Mouse (Mus musculus) E14TG2a.4 (cell line): ENCODE results near the gene Bmp8a.

ENCODE experiments used
- H3K27me3 ChIP-seq: 2 replicates; pipeline ENCODE4 v1.6.1; 2014; ENCODE audit warnings: low read length, control low read depth; ENCODE audit not compliant: insufficient read depth
- H3K36me3 ChIP-seq: 2 replicates; pipeline ENCODE4 v1.6.1; 2014; ENCODE audit warnings: low read length, control low read depth; ENCODE audit not compliant: insufficient read depth
- H3K4me1 ChIP-seq: replicated peaks from 2 replicates; pipeline ENCODE4 v1.6.1; 2014; ENCODE audit warnings: low read depth, low read length, control low read depth
- H3K4me3 ChIP-seq: replicated peaks from 2 replicates; pipeline ENCODE4 v1.5.1; 2014; ENCODE audit warnings: mild to moderate bottlenecking, low read length
- H3K9me3 ChIP-seq: 2 replicates; pipeline ENCODE4 v1.6.1; 2014; ENCODE audit warnings: low read length, control low read depth
- CTCF ChIP-seq: conservative IDR thresholded peaks from 2 replicates; pipeline ENCODE4 v1.5.1; 2014; ENCODE audit warnings: low read length
- NANOG ChIP-seq: IDR thresholded peaks from 2 replicates; pipeline ENCODE4 v1.6.1; 2014; ENCODE audit warnings: borderline replicate concordance, low read length, mixed read lengths
- POU5F1 ChIP-seq: IDR thresholded peaks from 2 replicates; pipeline ENCODE4 v1.6.1; 2014; ENCODE audit warnings: low read length, borderline replicate concordance

Gene Bmp8a

GRCm38 (mm10) chr4:123342642-123343470 lies at the start of gene Bmp8a:
Gene Bmp8a (minus strand): TSS chr4:123343252.
- TF ChIP-seq CTCF (no peak), NANOG (no peak), POU5F1 (no peak)
- H3K4me1 ChIP-seq, result peaks cover 32% of the 10 kb centered on the region
- H3K9me3 ChIP-seq, result no peaks in the 10 kb centered on the region
- H3K27me3 ChIP-seq, result peaks cover 28% of the 10 kb centered on the region
- peak within 1 kb of the TSS; percentile 94 for H3K4me3 ChIP-seq
- no peaks in the 10 kb centered on the region for H3K36me3 ChIP-seq

- H3K36me3 ChIP-seq, result peaks cover 85% of the 10 kb centered on the region
- no peak overlapping the region for H3K4me3 ChIP-seq
- H3K4me1 ChIP-seq, result peaks cover 14% of the 10 kb centered on the region
- no peaks in the 10 kb centered on the region for H3K27me3 ChIP-seq
- H3K9me3 ChIP-seq, result no peaks in the 10 kb centered on the region
- no peak for TF ChIP-seq NANOG
- peak; percentile 80 for TF ChIP-seq CTCF
Observed at GRCm38 (mm10) chr4:123392187-123392586, 49.1 kb upstream of the Bmp8a start.

GRCm38 (mm10) chr4:123385028-123385427 lies 42.0 kb upstream of the Bmp8a start:
- TF ChIP-seq POU5F1 (no peak), CTCF (no peak), NANOG (no peak)
- Histone ChIP-seq H3K4me1 (0 out of 2 replicates have a peak, but pooled peaks cover 2% of the 10 kb centered on the region), H3K36me3 (peaks cover 92% of the 10 kb centered on the region), H3K4me3 (no peak overlapping the region), H3K9me3 (no peaks in the 10 kb centered on the region), H3K27me3 (no peaks in the 10 kb centered on the region)

GRCm38 (mm10) chr4:123383173-123383572 lies 40.1 kb upstream of the Bmp8a start:
- H3K4me1 ChIP-seq, result 0 out of 2 replicates have a peak, but pooled peaks cover 2% of the 10 kb centered on the region
- H3K4me3 ChIP-seq, result no peak overlapping the region
- no peaks in the 10 kb centered on the region for H3K9me3 ChIP-seq
- no peak for TF ChIP-seq NANOG
- no peak for TF ChIP-seq CTCF
- no peak for TF ChIP-seq POU5F1
- peaks cover 89% of the 10 kb centered on the region for H3K36me3 ChIP-seq
- H3K27me3 ChIP-seq, result no peaks in the 10 kb centered on the region

- Histone ChIP-seq H3K27me3 (no peaks in the 10 kb centered on the region), H3K4me3 (no peak overlapping the region), H3K9me3 (no peaks in the 10 kb centered on the region), H3K4me1 (0 out of 2 replicates have a peak, but pooled peaks cover 2% of the 10 kb centered on the region), H3K36me3 (peaks cover 93% of the 10 kb centered on the region)
- TF ChIP-seq CTCF, result no peak
- no peak for TF ChIP-seq NANOG
- no peak for TF ChIP-seq POU5F1
Observed at GRCm38 (mm10) chr4:123382051-123382450, 39.0 kb upstream of the Bmp8a start.

- no peak overlapping the region for H3K4me3 ChIP-seq
- 0 out of 2 replicates have a peak, but pooled peaks cover 2% of the 10 kb centered on the region for H3K4me1 ChIP-seq
- no peaks in the 10 kb centered on the region for H3K9me3 ChIP-seq
- TF ChIP-seq CTCF (no peak), NANOG (no peak)
- no peaks in the 10 kb centered on the region for H3K27me3 ChIP-seq
- H3K36me3 ChIP-seq, result peaks cover 93% of the 10 kb centered on the region
Observed at GRCm38 (mm10) chr4:123381598-123381997, 38.5 kb upstream of the Bmp8a start.

GRCm38 (mm10) chr4:123376031-123376430 lies 33.0 kb upstream of the Bmp8a start:
- H3K27me3 ChIP-seq, result no peaks in the 10 kb centered on the region
- H3K9me3 ChIP-seq, result peaks cover 13% of the 10 kb centered on the region
- no peak for TF ChIP-seq CTCF
- no peak for TF ChIP-seq POU5F1
- TF ChIP-seq NANOG, result no peak
- H3K4me1 ChIP-seq, result no peaks in the 10 kb centered on the region
- H3K36me3 ChIP-seq, result peaks cover 94% of the 10 kb centered on the region
- no peak overlapping the region for H3K4me3 ChIP-seq

- Histone ChIP-seq H3K9me3 (peaks cover 13% of the 10 kb centered on the region), H3K36me3 (peaks cover 95% of the 10 kb centered on the region), H3K27me3 (no peaks in the 10 kb centered on the region), H3K4me1 (no peaks in the 10 kb centered on the region), H3K4me3 (no peak overlapping the region)
- TF ChIP-seq NANOG, result no peak
- no peak for TF ChIP-seq CTCF
- TF ChIP-seq POU5F1, result no peak
Observed at GRCm38 (mm10) chr4:123374316-123375008, 31.4 kb upstream of the Bmp8a start.
